Mouse (Mus musculus) heart, postnatal 0 days (tissue): ENCODE data around the gene Pdzd2. TPM values are rescaled to one million over a fixed set of nuclear protein-coding genes. Genes with fewer than 3 reads are reported as not detected.

Experiments used
- ATAC-seq: fragments of 200-750 bp; cut with Nextera tagmentation; 2 replicates; pipeline ENCODE4 v1.8.0; 2017; ENCODE audit warnings: low read depth, moderate number of reproducible peaks, moderate library complexity; ENCODE audit not compliant: insufficient read depth
- DNase-seq: peaks from one replicate; pipeline ENCODE4 v3.0.0-alpha.2; 2016; ENCODE audit warnings: low spot score
- H3K27ac ChIP-seq: fragments of 300-500 bp; sonication (generic); 2 replicates; pipeline ENCODE4 v1.5.1; 2014; ENCODE audit warnings: low read depth, mild to moderate bottlenecking
- H3K27me3 ChIP-seq: fragments of 300-500 bp; sonication (generic); 2 replicates; pipeline ENCODE4 v1.6.1; 2014; ENCODE audit warnings: low read length, mixed read lengths; ENCODE audit not compliant: control insufficient read depth, insufficient read depth
- H3K36me3 ChIP-seq: fragments of 300-500 bp; sonication (generic); replicated peaks from 2 replicates; pipeline ENCODE4 v1.6.1; 2014; ENCODE audit warnings: low read length, mixed read lengths; ENCODE audit not compliant: control insufficient read depth, insufficient read depth
- H3K4me1 ChIP-seq: fragments of 300-500 bp; sonication (generic); 2 replicates; pipeline ENCODE4 v1.6.1; 2014; ENCODE audit warnings: antibody characterized with exemption; ENCODE audit not compliant: control insufficient read depth, insufficient read depth
- H3K4me2 ChIP-seq: fragments of 300-500 bp; sonication (generic); 2 replicates; pipeline ENCODE4 v1.6.1; 2014; ENCODE audit warnings: low read depth, mild to moderate bottlenecking, low read length, moderate library complexity
- H3K4me3 ChIP-seq: fragments of 300-500 bp; sonication (generic); 2 replicates; pipeline ENCODE4 v1.5.1; 2014; ENCODE audit warnings: low read depth, low read length
- H3K9ac ChIP-seq: fragments of 300-500 bp; sonication (generic); replicated peaks from 2 replicates; pipeline ENCODE4 v1.6.1; 2014; ENCODE audit warnings: low read depth, low read length, mixed read lengths
- H3K9me3 ChIP-seq: fragments of 300-500 bp; sonication (generic); replicated peaks from 2 replicates; pipeline ENCODE4 v1.6.1; 2016; ENCODE audit warnings: low read length; ENCODE audit not compliant: control insufficient read depth
- CTCF ChIP-seq: IDR thresholded peaks from 2 replicates; pipeline ENCODE4 v1.5.1; 2016; ENCODE audit warnings: antibody characterized with exemption, control low read depth, low read depth
- EP300 ChIP-seq: IDR thresholded peaks from 2 replicates; pipeline ENCODE4 v1.6.1; 2016; ENCODE audit warnings: antibody characterized with exemption, low read depth
- WGBS: fragments of 180-500 bp; shearing (Covaris S2); extraction: QIAGEN DNeasy Blood & Tissue Kit; methylation state at CpG from one replicate; pipeline ENCODE4 v1.1.7; 2014; 5-methylcytosine and 5-hydroxymethylcytosine counted together
- polyA plus RNA-seq: library from polyadenylated mRNA; unstranded; fragments of >200 nt; fragmentation: Nextera tagmentation; extraction: Ambion mirVana; gene quantifications from 2 replicates; pipeline ENCODE4 v1.2.1, GENCODE M21; 2015
- total RNA-seq: library from RNA; depleted of rRNA; stranded (reverse); fragments of >200 nt; gene quantifications from 2 replicates; pipeline ENCODE4 v1.2.3, GENCODE M21; 2014; ENCODE audit warnings: low replicate concordance

The Pdzd2 gene
- total and polyA plus RNA-seq, 2 experiments from 2014 or later: 36.1 to 86.0 TPM

GRCm38 (mm10) chr15:12716881-12717280, 22.8 kb downstream of the Pdzd2 start:
- WGBS: 67% methylated on average over 8 of the region's 8 CpGs
- no peak overlapping the region for H3K9ac ChIP-seq
- TF ChIP-seq EP300 (no peak), CTCF (no peak)
- H3K36me3 ChIP-seq: peaks cover 7% of the 10 kb centered on the region; the same call in 1 of the 2 replicates
- no peak overlapping the region for H3K4me3 ChIP-seq
- H3K27ac ChIP-seq: no peak overlapping the region
- no peak overlapping the region for H3K4me2 ChIP-seq
- no peaks in the 10 kb centered on the region for H3K9me3 ChIP-seq
- peaks cover 24% of the 10 kb centered on the region for H3K4me1 ChIP-seq
- DNase-seq: no peak
- no peaks in the 10 kb centered on the region for H3K27me3 ChIP-seq
- no peak for ATAC-seq

- DNase-seq (peak; percentile 89), ATAC-seq (peak; percentile 91)
- H3K27me3 ChIP-seq: no peaks in the 10 kb centered on the region
These were observed 25.4 kb downstream of the Pdzd2 start for GRCm38 (mm10) chr15:12714322-12714721.

GRCm38 (mm10) chr15:12713216-12713615, 26.5 kb downstream of the Pdzd2 start:
- Histone ChIP-seq H3K4me3 (no peak overlapping the region), H3K9me3 (no peaks in the 10 kb centered on the region), H3K9ac (no peak overlapping the region), H3K27me3 (no peaks in the 10 kb centered on the region), H3K27ac (no peak overlapping the region), H3K4me1 (peaks cover 28% of the 10 kb centered on the region), H3K4me2 (no peak overlapping the region), H3K36me3 (peaks cover 11% of the 10 kb centered on the region; the same call in 1 of the 2 replicates)
- TF ChIP-seq CTCF: 0 out of 2 replicates have a peak, but pooled peaks have one; percentile 0
- no peak for TF ChIP-seq EP300
- no peak for DNase-seq
- ATAC-seq: no peak
- 80% methylated on average over 2 of the region's 2 CpGs for WGBS

More at GRCm38 (mm10) chr15:12714322-12714721, 25.4 kb downstream of the Pdzd2 start:
- Histone ChIP-seq H3K4me1 (peaks cover 24% of the 10 kb centered on the region), H3K4me3 (no peak overlapping the region), H3K4me2 (no peak overlapping the region), H3K9me3 (no peaks in the 10 kb centered on the region), H3K9ac (no peak overlapping the region), H3K36me3 (peaks cover 11% of the 10 kb centered on the region; the same call in 1 of the 2 replicates), H3K27ac (peak overlapping the region; percentile 82)
- TF ChIP-seq EP300 (peak; percentile 54; the same call in 1 of the 2 replicates), CTCF (no peak)
- 32% methylated on average over 2 of the region's 2 CpGs for WGBS

GRCm38 (mm10) chr15:12710036-12710435, 29.7 kb downstream of the Pdzd2 start:
- peaks cover 11% of the 10 kb centered on the region; the same call in 1 of the 2 replicates for H3K36me3 ChIP-seq
- H3K4me1 ChIP-seq: peaks cover 18% of the 10 kb centered on the region; the same call in 1 of the 2 replicates
- ATAC-seq: no peak
- no peak overlapping the region for H3K27ac ChIP-seq
- DNase-seq: no peak
- H3K27me3 ChIP-seq: no peaks in the 10 kb centered on the region
- no peaks in the 10 kb centered on the region for H3K9me3 ChIP-seq
- no peak overlapping the region for H3K4me3 ChIP-seq
- H3K9ac ChIP-seq: no peak overlapping the region
- WGBS: 89% methylated on average over 3 of the region's 3 CpGs
- no peak for TF ChIP-seq EP300
- no peak for TF ChIP-seq CTCF
- H3K4me2 ChIP-seq: no peak overlapping the region

- Histone ChIP-seq H3K36me3 (peaks cover 11% of the 10 kb centered on the region; the same call in 1 of the 2 replicates), H3K4me3 (no peak overlapping the region), H3K4me1 (peaks cover 5% of the 10 kb centered on the region; the same call in 1 of the 2 replicates), H3K9ac (no peak overlapping the region), H3K27me3 (no peaks in the 10 kb centered on the region), H3K27ac (no peak overlapping the region; the same call in 1 of the 2 replicates), H3K9me3 (no peaks in the 10 kb centered on the region), H3K4me2 (no peak overlapping the region)
- TF ChIP-seq CTCF: no peak
- TF ChIP-seq EP300: no peak
- WGBS: 4% methylated on average over 1 of the region's 1 CpGs
- DNase-seq (peak; percentile 23), ATAC-seq (no peak)
These were observed 31.4 kb downstream of the Pdzd2 start for GRCm38 (mm10) chr15:12708297-12708696.

- Histone ChIP-seq H3K4me1 (peaks cover 5% of the 10 kb centered on the region; the same call in 1 of the 2 replicates), H3K4me3 (no peak overlapping the region), H3K36me3 (peaks cover 11% of the 10 kb centered on the region; the same call in 1 of the 2 replicates), H3K27me3 (no peaks in the 10 kb centered on the region), H3K27ac (no peak overlapping the region), H3K4me2 (no peak overlapping the region), H3K9ac (no peak overlapping the region), H3K9me3 (no peaks in the 10 kb centered on the region)
- no peak for TF ChIP-seq CTCF
- TF ChIP-seq EP300: no peak
- WGBS: 64% methylated on average over 3 of the region's 3 CpGs
- no peak for DNase-seq
- ATAC-seq: no peak
These were observed 32.8 kb downstream of the Pdzd2 start for GRCm38 (mm10) chr15:12706902-12707301.
